Mouse (Mus musculus): ENCODE results near the gene Gpr137c.

Gene Gpr137c

DNA sequence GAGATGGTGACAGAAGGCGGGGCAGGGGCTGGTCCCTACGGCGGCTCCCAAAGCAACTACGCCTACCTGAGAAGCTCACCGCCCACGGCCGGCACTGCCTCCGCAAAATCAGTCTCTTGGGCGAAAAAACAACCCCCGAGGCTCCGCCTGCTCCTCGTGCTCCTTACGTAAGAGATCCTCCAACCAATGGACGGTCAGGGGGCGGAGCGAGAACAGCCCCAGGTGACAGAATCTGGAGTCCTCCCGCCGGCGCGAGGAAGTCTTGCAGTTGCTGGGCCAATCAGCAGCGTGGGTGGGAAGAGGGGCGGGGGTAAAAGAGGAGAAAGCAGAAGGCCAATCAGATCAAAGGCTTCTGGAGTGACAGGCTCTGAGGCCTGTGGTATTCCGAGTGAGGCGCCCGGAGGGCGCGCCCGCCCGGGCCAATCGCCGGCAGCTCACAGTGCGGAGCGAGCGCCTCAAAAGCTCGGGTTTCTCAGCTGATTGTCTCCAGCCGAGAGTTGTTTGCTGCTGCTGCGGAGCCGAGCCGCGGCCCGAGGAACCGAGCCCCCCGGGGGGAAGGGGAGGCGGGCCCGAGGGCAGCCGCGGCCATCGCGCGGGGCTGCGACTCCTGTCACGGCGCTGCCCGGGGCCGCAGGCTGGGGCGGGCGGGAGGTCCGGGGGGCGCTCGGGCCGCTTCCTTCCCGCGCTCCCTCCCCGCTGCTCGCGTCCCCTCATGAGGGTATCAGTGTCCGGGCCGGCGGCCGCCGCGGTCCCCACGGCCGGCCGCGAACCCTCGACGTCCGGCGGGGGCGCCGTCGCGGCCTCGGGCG is at the start of gene Gpr137c:
Gene Gpr137c, plus strand, starts transcription at position 437 of the 809 bp plus-strand sequence.
- DNase-seq (ENCODE audit: low spot score in 2 of 2): peak; percentile 75 to 96

- no peak for DNase-seq (ENCODE audit: low spot score in 2 of 2)
These were observed 47.3 kb upstream of the Gpr137c start for GRCm38 (mm10) chr14:45172260-45172659.

DNA sequence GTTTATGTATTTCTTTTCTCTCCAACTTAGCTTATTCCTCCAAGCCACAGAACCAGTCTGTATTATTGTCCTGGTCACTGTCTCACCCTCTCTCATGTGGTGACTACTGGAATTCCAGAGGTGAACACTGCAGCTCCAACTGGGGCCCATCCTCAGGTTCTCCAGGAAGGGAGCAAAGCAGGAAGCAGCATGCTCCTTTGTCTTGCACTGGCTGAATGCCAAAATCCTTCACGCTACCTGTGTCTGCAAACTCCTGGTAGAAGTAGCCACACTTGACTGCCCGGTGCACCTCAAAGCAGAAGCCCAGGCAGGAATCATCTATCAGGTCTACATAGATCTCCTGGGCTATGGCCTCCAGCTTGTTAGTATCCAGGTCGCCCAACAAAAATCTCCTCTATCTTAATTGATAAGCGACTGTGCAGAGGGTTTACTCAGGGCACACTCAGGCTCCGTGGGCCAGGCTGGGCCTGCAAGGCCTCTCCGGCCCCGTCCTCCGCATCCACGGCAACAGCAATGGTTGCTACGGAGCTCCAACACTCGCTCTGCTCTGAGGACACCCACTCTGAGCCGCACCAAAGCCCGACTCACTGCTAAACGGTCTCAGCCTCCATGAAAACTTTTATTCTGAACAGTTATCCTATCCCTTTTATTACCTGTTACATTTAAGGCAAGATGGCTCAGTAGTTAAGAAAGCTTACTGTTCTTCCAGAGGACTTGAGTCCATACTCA is 44.3 kb upstream of the Gpr137c start:
- no peak for DNase-seq (ENCODE audit: low spot score in 2 of 2)

DNA sequence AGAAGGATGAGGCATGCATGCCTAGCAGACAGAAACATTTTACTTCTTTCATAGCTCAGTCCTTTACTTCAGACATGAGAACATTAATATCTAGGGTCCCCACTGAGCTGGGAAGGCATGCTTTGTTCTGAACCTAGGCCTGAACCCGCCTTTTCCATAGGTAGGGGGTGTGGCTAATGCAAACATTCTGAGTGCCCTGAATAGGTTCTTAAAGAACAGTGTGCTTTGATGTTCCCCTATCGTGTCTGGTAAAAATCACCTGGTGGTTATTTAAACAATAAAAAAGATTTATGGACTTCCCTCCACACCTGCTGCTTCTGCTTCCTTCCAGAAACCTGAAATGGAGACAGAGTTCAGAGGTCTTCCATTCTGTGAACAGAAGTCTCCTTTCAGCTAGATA is 40.3 kb upstream of the Gpr137c start:
- DNase-seq (ENCODE audit: low spot score in 2 of 2): no peak

- DNase-seq (ENCODE audit: low spot score in 2 of 2): no peak
These were observed 39.9 kb upstream of the Gpr137c start for GRCm38 (mm10) chr14:45179606-45180005.

GRCm38 (mm10) chr14:45181611-45182010 is 37.9 kb upstream of the Gpr137c start:
- no peak for DNase-seq (ENCODE audit: low spot score in 2 of 2)

DNA sequence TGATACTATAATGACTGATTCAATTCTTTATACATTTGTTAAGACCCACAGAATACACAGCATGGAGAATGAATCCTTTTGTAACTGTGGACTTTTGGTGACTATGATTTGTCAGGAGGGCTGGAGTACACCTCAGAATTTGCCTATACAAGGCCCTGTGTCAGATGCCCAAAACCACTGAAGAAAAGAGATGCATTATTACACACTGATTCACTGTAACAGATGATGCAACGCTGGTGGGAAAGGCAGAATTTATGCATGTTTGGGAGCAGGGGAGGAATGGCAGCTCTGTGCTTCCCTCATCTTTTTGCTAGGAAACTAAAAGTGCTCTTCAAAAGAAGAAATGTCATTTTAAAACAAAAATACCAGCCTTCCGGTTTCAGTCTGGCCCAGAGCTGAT is 28.5 kb upstream of the Gpr137c start:
- no peak for DNase-seq (ENCODE audit: low spot score in 2 of 2)

DNA sequence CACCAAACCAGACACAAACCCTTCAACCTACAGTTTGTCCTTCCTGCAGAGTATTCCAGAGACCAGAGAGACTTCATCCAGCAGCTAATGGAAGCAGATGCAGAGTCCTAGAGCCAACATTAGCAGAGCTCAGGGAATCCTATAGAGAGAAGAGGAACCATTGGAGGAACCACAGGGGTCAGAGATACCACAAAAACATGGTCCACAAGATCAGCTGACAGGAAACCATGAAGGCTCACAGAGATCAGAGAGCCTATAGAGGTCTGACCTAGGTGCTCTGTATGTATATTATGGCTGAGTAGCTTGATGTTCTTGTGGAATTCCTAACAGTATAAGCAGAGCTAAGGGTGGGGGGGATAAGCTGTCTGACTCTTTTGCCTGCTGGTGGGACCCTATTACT is 18.9 kb upstream of the Gpr137c start:
- no peak for DNase-seq (ENCODE audit: low spot score in 2 of 2)

DNA sequence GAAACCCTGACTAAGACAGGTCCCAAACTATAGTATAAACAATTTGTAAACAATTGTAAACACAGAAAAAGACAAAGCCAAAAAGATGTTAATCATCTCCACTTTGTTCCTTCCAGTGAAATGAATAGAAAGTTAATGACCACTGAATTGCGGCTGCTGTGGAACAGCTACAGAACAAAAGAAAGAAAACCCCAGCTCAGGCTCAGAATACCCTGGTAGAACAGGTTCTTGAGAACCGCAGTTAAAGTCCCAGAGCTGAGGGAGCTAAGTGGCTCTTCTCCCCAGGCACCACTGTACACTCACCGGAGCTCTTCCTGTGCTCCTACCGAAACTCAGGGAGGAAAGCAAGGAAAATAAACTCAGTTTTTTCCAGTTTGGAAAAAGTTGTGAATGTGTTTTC is 8.8 kb upstream of the Gpr137c start:
- DNase-seq (ENCODE audit: low spot score in 2 of 2): no peak

DNA sequence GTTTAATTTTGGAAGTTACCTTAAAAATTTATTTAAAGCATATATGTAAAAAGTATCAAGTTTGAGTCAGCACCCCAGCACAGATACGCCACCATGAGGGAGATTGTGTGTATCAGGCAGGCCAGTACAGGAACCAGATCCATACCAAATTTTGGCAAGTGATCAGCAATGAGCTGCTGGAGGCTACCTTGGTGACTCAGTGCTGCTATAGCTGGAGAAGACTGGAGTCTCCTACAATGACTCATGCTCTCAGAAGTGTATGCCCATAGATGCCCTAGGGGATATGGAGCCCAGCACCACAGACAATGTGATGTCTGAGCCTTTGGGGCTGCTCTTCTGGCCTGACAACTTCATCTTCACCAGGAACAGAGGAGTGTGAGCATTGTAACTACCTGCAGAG is 8.1 kb upstream of the Gpr137c start:
- no peak for DNase-seq (ENCODE audit: low spot score in 2 of 2)

DNA sequence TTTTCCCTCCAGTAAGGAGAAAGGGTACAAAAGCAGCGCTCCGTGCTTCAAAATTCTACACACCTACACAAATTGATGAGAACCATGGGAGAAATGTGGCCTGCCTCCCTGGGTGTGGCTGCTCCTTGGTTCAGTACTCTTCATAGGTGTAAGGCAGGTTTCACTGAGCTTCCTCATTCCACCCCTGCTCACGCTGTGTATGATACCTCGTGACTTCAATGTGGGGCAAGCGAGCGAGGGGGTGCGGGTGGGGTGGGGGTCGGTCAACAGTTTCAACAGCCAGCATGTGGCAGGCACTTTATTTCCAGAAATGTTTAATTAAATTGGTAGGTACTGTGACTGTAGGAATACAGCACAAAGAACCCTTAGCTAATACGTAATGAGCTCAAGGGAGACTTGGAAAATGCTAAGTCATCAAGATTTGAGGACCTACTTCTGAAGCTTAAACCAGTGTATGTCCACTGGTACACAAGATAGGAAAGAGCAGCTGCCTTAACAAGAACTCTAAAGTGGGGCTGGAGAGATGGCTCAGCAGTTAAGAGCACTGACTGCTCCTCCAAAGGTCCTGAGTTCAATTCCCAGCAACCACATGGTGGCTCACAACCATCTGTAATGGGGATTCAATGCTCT is 2.7 kb upstream of the Gpr137c start:
- no peak for DNase-seq (ENCODE audit: low spot score in 2 of 2)

GRCm38 (mm10) chr14:45217693-45218092 is 1.8 kb upstream of the Gpr137c start:
- no peak for DNase-seq (ENCODE audit: low spot score in 2 of 2)

GRCm38 (mm10) chr14:45220090-45220956 is 806 bp downstream of the Gpr137c start, which contains the start of gene Txndc16:
Txndc16 (minus strand) TSS chr14:45220328.
- DNase-seq (ENCODE audit: low spot score in 2 of 2): peak; percentile 46 to 81

GRCm38 (mm10) chr14:45220957-45221630 is 1.6 kb downstream of the Gpr137c start:
- DNase-seq (ENCODE audit: low spot score in 2 of 2): no peak

DNA sequence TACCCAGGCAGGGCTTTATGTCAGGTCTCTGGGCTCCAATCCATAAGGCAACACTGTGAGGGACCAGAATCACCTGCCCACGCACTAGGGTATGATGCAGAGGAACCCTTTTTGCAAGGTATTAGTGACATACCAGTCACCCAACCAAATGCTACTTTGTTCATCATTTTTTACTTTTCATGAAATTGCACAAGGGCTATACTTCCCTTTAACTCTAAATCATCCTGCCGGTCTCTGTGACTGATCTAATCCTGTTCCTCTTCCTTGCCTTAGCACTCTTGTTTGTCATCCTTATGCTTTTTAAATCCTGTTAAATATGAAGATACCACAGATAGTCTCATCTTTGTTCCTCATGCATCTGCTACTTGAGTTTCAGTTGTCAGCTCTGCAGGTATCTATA is 19.5 kb downstream of the Gpr137c start:
- no peak for DNase-seq (ENCODE audit: low spot score in 2 of 2)

DNA sequence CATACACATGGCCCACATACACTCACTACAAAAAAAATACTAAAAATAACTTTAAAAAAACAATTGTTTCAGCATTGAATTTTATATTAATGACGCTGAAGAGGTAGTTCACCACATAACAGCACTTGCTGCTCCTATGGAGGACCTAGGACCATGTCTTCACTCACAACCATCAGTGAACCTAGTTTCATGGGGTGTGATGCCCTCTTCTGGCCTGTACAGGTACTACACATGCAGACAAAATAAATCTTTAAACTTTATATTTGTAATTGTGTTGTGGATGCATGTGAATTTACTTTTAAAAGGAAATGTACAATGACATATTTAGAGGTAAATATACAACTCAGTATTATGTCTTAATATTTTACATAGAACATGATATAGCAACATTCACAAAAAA is 22.1 kb downstream of the Gpr137c start:
- DNase-seq (ENCODE audit: low spot score in 2 of 2): peak in 1 of 2 experiments; percentile 30

DNA sequence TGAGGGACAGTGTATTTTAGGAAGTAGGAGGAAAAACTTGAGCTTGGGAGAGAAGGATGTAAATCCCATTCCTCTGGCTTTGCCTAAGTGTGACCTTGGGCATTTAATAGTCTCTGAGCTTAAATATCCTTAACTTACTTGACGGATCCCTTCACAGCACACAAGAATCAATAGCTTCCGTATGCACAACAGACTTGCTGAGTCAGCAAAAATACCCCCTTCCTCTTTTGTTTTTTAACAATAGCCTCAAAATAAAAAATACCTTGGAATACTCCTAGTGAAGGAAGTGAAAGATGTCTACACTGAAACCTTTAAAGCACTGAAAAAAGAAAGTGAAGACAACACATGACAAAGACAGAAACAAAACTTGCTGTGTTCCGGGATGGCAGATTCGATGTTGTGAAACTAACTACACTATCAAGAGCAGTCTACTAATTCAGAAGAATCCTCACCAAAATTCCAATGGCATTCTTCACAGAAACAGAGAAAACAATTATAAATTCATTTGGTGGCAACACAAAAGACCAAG is 32.1 kb downstream of the Gpr137c start:
- no peak for DNase-seq (ENCODE audit: low spot score in 2 of 2)

- DNase-seq (ENCODE audit: low spot score in 2 of 2): no peak
These were observed 44.5 kb downstream of the Gpr137c start for GRCm38 (mm10) chr14:45263831-45264592.

DNA sequence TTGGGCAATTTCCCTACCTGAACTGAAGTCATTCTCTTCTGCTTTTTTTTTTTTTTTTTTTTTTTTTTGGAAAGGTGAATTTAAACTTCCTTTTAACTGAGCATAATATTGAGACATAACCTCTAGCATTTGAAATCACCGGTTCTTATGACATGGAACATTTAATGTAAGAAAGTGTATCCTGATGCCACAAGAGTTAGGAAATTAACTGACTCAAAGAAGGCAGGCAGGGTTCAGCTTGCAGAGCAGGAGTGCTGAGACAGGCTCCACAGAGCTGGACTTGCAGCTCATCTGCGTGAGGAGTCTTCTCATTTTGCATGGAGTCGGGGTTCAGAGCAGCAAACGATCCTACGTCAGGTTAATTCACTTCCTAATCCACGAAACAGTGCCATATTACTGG is 56.3 kb downstream of the Gpr137c start:
- DNase-seq (ENCODE audit: low spot score in 2 of 2): no peak

DNA sequence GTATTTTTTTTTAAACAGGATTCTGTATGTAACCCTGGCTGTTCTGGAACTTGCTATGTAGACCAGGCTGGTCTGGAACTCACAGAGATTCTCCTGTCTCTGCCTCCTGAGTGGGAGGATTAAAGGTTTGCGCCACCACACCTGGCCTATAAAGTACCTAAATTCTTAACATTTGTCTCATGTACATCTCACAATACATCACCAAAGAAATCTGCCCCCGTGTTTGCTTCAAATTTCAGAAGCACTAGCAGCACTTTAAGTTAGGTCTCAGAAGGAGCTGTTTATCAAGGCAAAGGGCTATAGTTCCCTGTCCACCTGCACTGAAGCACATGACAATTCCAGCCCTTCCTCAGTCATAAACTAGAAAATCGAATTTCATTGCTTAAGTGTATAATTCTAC is 62.5 kb downstream of the Gpr137c start:
- DNase-seq (ENCODE audit: low spot score in 2 of 2): no peak

All from spleen, postnatal 10 days (tissue).